Mouse (Mus musculus) heart, adult 2 months (tissue): ENCODE data around the gene Gm17324. TPM values are rescaled to one million over a fixed set of nuclear protein-coding genes. Genes with fewer than 3 reads are reported as not detected.
"Not testable (repeated sequence)": the region's sequence is repeated elsewhere in the genome, so short reads cannot be mapped to it uniquely, and the experiment has no call there.

Source experiments
- DNase-seq, 2 experiments: peaks; one replicate each; pipeline ENCODE4 v3.0.0; 2021
- H3K27ac ChIP-seq: fragments of 200-600 bp; 2 replicates; pipeline ENCODE4 v1.8.1; 2022
- H3K27me3 ChIP-seq: fragments of 200-500 bp; 2 replicates; pipeline ENCODE4 v1.6.1; 2012; ENCODE audit warnings: mild to moderate bottlenecking, low read length, inconsistent platforms, mixed read lengths; ENCODE audit not compliant: control insufficient read depth, insufficient read depth
- H3K36me3 ChIP-seq: fragments of 200-500 bp; 2 replicates; pipeline ENCODE4 v1.6.1; 2012; ENCODE audit warnings: low read length, inconsistent platforms; ENCODE audit not compliant: control insufficient read depth, insufficient read depth
- H3K4me1 ChIP-seq: fragments of 200-500 bp; 2 replicates; pipeline ENCODE4 v1.6.1; 2011; ENCODE audit warnings: low read length; ENCODE audit not compliant: control insufficient read depth, insufficient read depth
- H3K4me3 ChIP-seq: fragments of 200-600 bp; 2 replicates; pipeline ENCODE4 v1.8.1; 2022
- H3K79me2 ChIP-seq: fragments of 200-500 bp; replicated peaks from 2 replicates; pipeline ENCODE4 v1.6.1; 2012; ENCODE audit warnings: mild to moderate bottlenecking, inconsistent platforms, low read length, moderate library complexity, mixed read lengths; ENCODE audit not compliant: control insufficient read depth, insufficient read depth
- H3K9ac ChIP-seq: fragments of 200-500 bp; 2 replicates; pipeline ENCODE4 v1.6.1; 2012; ENCODE audit warnings: low read depth, mild to moderate bottlenecking, control low read depth, inconsistent platforms, low read length, mixed read lengths
- CTCF ChIP-seq: fragments of 200-600 bp; IDR thresholded peaks from 2 replicates; pipeline ENCODE4 v1.8.1; 2022; ENCODE audit warnings: antibody characterized with exemption, mild to moderate bottlenecking, moderate library complexity
- EP300 ChIP-seq: fragments of 200-500 bp; IDR thresholded peaks from 2 replicates; pipeline ENCODE4 v1.6.1; 2011; ENCODE audit warnings: low read depth, low read length, control low read depth; ENCODE audit not compliant: insufficient read depth
- POLR2A ChIP-seq: fragments of 200-500 bp; IDR thresholded peaks from 2 replicates; pipeline ENCODE4 v1.6.1; 2011; ENCODE audit warnings: mild to moderate bottlenecking, low read depth, low read length, control low read depth; ENCODE audit not compliant: insufficient read depth
- WGBS: fragments of 180-500 bp; shearing (Covaris S2); methylation state at CpG from one replicate; pipeline ENCODE4 v1.1.7; 2018; 5-methylcytosine and 5-hydroxymethylcytosine counted together
- intact Hi-C: fragments of 180-260 bp; cut with DNase I; formaldehyde crosslinking; loops from one replicate; pipeline ENCODE4 v1.15.1; 2025
- polyA plus RNA-seq: library from polyadenylated mRNA; depleted of rRNA; stranded (reverse); fragments of >200 nt; gene quantifications from 2 replicates; pipeline ENCODE4 v1.2.3, GENCODE M21; 2012
- total RNA-seq, 2 experiments: library from RNA; stranded (reverse); gene quantifications; 2 replicates each; pipeline ENCODE4 v1.2.3; 2021

Gm17324 gene
- total and polyA plus RNA-seq, 3 experiments = not detected

- H3K4me1 ChIP-seq, H3K79me2 ChIP-seq, DNase-seq, intact Hi-C loops, H3K4me3 ChIP-seq, H3K9ac ChIP-seq, H3K27ac ChIP-seq, H3K27me3 ChIP-seq: not testable (repeated sequence)
- H3K36me3 ChIP-seq = peaks cover 23% of the 10 kb centered on the region
- TF ChIP-seq POLR2A = peak; percentile 38; the same call in 1 of the 2 replicates
- WGBS = 53% methylated on average over 1 of the region's 1 CpGs
Observed at GRCm38 (mm10) chr9:78478009-78478605, 29.5 kb upstream of the Gm17324 start.

GRCm38 (mm10) chr9:78477021-78477551 is 28.5 kb upstream of the Gm17324 start:
- H3K9ac ChIP-seq = no peak overlapping the region
- intact Hi-C loops = loop anchor here (2.0 kb wide), 1 partner anchor 76 kb away; no protein-coding TSS in a partner anchor
- H3K79me2 ChIP-seq = no peaks in the 10 kb centered on the region
- TF ChIP-seq EP300 (no peak), POLR2A (no peak), CTCF (peak; percentile 81)
- no peak for DNase-seq
- 22% methylated on average over 5 of the region's 5 CpGs for WGBS
- H3K36me3 ChIP-seq = peaks cover 23% of the 10 kb centered on the region
- H3K27ac ChIP-seq = no peak overlapping the region
- H3K4me1 ChIP-seq = peaks cover 2% of the 10 kb centered on the region
- no peaks in the 10 kb centered on the region; the same call in 1 of the 2 replicates for H3K27me3 ChIP-seq
- H3K4me3 ChIP-seq = no peak overlapping the region

GRCm38 (mm10) chr9:78476531-78477020 is 28.0 kb upstream of the Gm17324 start:
- Histone ChIP-seq H3K36me3 (peaks cover 23% of the 10 kb centered on the region), H3K4me1 (peaks cover 2% of the 10 kb centered on the region), H3K27ac (no peak overlapping the region), H3K27me3 (no peaks in the 10 kb centered on the region; the same call in 1 of the 2 replicates), H3K79me2 (no peaks in the 10 kb centered on the region), H3K9ac (no peak overlapping the region), H3K4me3 (no peak overlapping the region)
- no peak for DNase-seq
- TF ChIP-seq CTCF (no peak), EP300 (no peak), POLR2A (no peak)
- intact Hi-C loops = loop anchor here (2.0 kb wide), 1 partner anchor 76 kb away; no protein-coding TSS in a partner anchor
- WGBS = 48% methylated on average over 1 of the region's 1 CpGs

- no peak for TF ChIP-seq EP300
- no peak for TF ChIP-seq CTCF
- TF ChIP-seq POLR2A = peak; percentile 9; the same call in 1 of the 2 replicates
- WGBS = 82% methylated on average over 4 of the region's 4 CpGs
- H3K4me1 ChIP-seq = peaks cover 2% of the 10 kb centered on the region
- H3K9ac ChIP-seq = no peak overlapping the region
- no peaks in the 10 kb centered on the region; the same call in 1 of the 2 replicates for H3K27me3 ChIP-seq
- no peak overlapping the region for H3K4me3 ChIP-seq
- H3K36me3 ChIP-seq = peaks cover 23% of the 10 kb centered on the region
- no peak for DNase-seq
- no peaks in the 10 kb centered on the region for H3K79me2 ChIP-seq
- no peak overlapping the region for H3K27ac ChIP-seq
- intact Hi-C loops = loop anchor here (2.0 kb wide), 1 partner anchor 77 kb away; no protein-coding TSS in a partner anchor
Observed at GRCm38 (mm10) chr9:78475873-78476272, 27.3 kb upstream of the Gm17324 start.

DNA sequence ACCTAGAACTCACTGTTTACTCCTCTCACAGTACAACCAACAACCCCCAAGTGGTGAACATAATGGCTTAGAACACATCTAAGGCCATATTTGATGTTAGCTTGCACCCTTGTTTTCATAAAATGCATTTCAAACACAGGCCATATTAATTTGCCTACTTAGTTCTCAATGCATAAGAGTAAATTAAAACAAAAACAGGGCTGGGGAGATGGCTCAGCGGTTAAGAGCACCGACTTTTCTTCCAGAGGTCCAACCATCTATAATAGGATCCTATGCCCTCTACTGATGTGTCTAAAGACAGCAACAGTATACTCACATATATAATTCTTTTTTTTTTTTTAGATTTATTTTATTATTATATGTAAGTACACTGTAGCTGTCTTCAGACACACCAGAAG is 26.8 kb upstream of the Gm17324 start:
- peaks cover 23% of the 10 kb centered on the region for H3K36me3 ChIP-seq
- 83% methylated on average over 2 of the region's 2 CpGs for whole genome bisulfite sequencing
- intact Hi-C loops = no loop called here
- no peak for DNase-seq
- TF ChIP-seq CTCF (no peak), POLR2A (no peak), EP300 (no peak)
- no peak overlapping the region for H3K27ac ChIP-seq
- no peak overlapping the region for H3K4me3 ChIP-seq
- no peak overlapping the region for H3K9ac ChIP-seq
- peaks cover 2% of the 10 kb centered on the region for H3K4me1 ChIP-seq
- H3K79me2 ChIP-seq = no peaks in the 10 kb centered on the region
- H3K27me3 ChIP-seq = no peaks in the 10 kb centered on the region

DNA sequence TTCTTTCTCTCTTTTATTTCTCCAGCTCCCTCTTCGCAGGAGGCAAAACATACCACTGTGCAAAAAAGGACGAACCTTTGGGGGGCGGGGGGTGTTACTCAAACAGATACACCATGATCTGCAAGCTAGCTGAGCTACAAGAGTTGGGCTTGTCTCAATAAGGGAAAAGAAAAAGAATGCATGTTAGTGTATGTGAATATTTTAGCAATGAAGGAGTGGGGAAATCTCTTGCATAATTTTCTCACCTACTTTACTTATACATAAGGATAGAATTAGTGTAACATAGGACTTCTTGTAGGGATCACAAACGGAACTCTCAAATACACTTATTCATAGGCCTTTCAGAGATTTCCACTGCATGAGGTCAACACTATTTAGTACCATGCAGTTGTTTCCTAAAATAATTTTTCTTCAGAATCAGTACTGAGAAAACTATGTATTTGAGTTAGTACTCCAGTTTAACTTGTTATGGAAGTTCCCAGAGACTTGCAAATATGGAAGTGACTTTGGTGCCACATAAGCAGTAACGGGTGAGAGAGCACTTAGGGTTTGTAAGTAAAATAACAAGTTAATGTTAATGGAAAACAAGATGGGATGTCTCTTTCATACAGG is 26.3 kb upstream of the Gm17324 start:
- WGBS = 80% methylated on average over 5 of the region's 5 CpGs
- H3K27ac ChIP-seq = no peak overlapping the region

More for the DNA sequence above, 26.3 kb upstream of the Gm17324 start:
- DNase-seq = no peak
- intact Hi-C loops = no loop called here
- TF ChIP-seq POLR2A (no peak), CTCF (no peak), EP300 (no peak)
- Histone ChIP-seq H3K36me3 (peaks cover 21% of the 10 kb centered on the region), H3K4me1 (peaks cover 2% of the 10 kb centered on the region), H3K27me3 (no peaks in the 10 kb centered on the region), H3K9ac (no peak overlapping the region), H3K79me2 (no peaks in the 10 kb centered on the region), H3K4me3 (no peak overlapping the region)
